Mouse (Mus musculus): Measurements from ENCODE around the gene Zfp212. TPM values are rescaled to one million over a fixed set of nuclear protein-coding genes. Genes with fewer than 3 reads are reported as not detected.

The Zfp212 gene
- polyA plus RNA-seq, 1 experiment from 2014 or later, result 21.0 TPM

DNA sequence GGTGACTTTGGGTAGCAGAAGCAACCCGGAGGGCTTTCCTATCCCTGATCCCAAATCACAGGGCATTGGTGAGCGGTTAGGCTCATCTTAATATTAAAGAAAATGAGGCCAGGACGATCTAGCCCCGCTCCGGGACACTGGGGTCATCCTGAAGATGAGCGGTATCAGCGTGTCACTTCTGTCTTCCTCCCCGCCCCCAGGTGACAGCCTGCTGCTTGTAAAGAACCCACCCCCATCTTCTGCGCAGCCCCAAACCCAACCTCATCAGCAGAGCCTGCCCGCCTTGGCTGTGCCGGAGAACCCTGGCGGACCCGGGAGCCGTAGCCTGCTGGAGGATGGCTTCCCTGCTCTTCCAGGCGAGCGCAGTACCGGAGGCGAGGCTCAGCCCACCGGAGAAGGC, 15.9 kb upstream of the Zfp212 start:
- Histone ChIP-seq H3K4me1 (no peaks in the 10 kb centered on the region), H3K27me3 (peaks cover 15% of the 10 kb centered on the region; the same call in 1 of the 2 replicates), H3K4me2 (no peak overlapping the region), H3K9me3 (replicated peaks) (no peaks in the 10 kb centered on the region), H3K27ac (no peak overlapping the region), H3K4me3 (no peak overlapping the region), H3K9ac (no peak overlapping the region), H3K36me3 (ENCODE audit: poor library complexity, severe bottlenecking) (peaks cover 90% of the 10 kb centered on the region)
- ATAC-seq, result no peak
- WGBS, result 36% methylated on average over 19 of the region's 19 CpGs

DNA sequence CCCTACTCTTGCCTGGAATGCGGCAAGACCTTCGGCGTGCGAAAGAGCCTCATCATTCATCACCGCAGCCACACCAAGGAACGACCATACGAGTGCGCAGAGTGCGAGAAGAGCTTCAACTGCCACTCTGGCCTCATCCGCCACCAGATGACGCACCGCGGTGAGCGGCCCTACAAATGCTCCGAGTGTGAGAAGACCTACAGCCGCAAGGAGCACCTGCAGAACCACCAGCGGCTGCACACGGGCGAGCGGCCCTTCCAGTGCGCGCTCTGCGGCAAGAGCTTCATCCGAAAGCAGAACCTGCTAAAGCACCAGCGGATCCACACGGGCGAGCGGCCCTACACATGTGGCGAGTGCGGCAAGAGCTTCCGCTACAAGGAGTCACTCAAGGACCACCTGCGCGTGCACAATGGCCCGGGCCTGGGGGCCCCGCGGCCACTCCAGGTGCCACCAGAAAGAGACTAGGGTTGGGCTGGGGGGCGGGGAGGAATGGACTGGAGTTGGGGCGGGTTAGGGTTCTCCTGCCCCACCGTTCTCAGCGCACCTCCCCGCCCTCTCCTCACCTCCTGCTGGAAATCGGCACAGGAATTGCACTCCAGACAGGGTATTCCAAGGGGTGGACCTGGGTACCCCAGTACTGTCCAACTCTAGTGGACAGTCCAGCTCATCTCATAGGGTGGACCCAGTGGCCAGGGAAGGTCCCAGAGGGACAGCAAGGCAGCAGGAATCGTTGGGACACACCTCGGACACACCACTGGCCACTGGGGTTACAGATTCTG, 15.2 kb upstream of the Zfp212 start:
- no peak overlapping the region for H3K4me2 ChIP-seq
- no peak for ATAC-seq
- H3K4me1 ChIP-seq, result no peaks in the 10 kb centered on the region
- H3K27ac ChIP-seq, result no peak overlapping the region
- H3K4me3 ChIP-seq, result no peak overlapping the region
- H3K9ac ChIP-seq, result no peak overlapping the region
- 49% methylated on average over 44 of the region's 44 CpGs for WGBS
- H3K9me3 ChIP-seq (replicated peaks), result no peaks in the 10 kb centered on the region
- H3K27me3 ChIP-seq, result peaks cover 15% of the 10 kb centered on the region; the same call in 1 of the 2 replicates
- H3K36me3 ChIP-seq (ENCODE audit: poor library complexity, severe bottlenecking), result peaks cover 84% of the 10 kb centered on the region

DNA sequence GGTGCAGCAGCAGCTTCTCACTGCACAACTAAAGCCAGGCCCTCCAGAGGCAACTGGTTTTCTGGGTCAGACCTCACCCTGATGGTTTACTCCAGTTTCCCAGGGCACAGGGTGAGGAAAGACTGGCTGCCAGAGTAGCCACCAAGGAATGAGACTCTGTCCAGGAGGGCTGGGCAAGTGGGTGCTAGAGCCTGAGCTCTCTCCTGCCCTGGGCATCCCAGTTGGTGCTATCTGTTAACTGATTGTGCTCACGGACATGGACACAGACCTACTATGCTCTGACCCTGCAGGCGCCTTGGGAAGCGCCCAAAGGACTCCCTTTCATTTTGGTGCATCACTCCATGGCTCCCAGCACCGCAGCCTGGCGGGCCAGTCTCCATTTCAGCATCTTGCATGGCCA, 13.9 kb upstream of the Zfp212 start:
- Histone ChIP-seq H3K4me1 (no peaks in the 10 kb centered on the region), H3K27ac (no peak overlapping the region), H3K4me2 (no peak overlapping the region), H3K4me3 (no peak overlapping the region), H3K27me3 (peaks cover 15% of the 10 kb centered on the region; the same call in 1 of the 2 replicates), H3K36me3 (ENCODE audit: poor library complexity, severe bottlenecking) (peaks cover 73% of the 10 kb centered on the region), H3K9me3 (replicated peaks) (no peaks in the 10 kb centered on the region), H3K9ac (no peak overlapping the region)
- 97% methylated on average over 5 of the region's 5 CpGs for WGBS
- ATAC-seq, result no peak

DNA sequence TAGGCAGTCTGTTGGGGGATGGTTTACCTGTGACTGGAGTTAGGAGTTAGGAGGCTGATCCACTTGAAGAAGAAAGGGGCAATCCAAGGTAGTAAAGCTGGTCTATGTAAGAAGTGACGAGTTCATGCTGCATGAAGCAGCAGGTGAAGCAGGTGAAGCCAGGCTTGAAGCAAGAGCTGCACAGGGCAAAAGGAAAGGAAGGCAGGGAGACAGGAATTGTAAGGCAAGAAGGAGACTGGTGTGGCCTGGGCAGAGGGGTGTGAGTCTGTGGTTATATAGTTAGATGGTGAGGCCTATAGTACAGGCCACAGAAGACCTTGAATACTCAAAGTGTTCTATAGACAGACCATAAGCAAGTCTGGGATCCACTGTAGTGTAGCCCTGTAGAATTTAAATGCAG, 11.3 kb upstream of the Zfp212 start:
- 94% methylated on average over 1 of the region's 1 CpGs for WGBS
- no peaks in the 10 kb centered on the region for H3K9me3 ChIP-seq (replicated peaks)
- H3K4me3 ChIP-seq, result no peak overlapping the region
- H3K27me3 ChIP-seq, result 0 out of 2 replicates have a peak, but pooled peaks cover 3% of the 10 kb centered on the region
- H3K27ac ChIP-seq, result no peak overlapping the region
- H3K9ac ChIP-seq, result no peak overlapping the region
- no peak for ATAC-seq
- H3K36me3 ChIP-seq (ENCODE audit: poor library complexity, severe bottlenecking), result peaks cover 46% of the 10 kb centered on the region
- H3K4me2 ChIP-seq, result no peak overlapping the region
- no peaks in the 10 kb centered on the region for H3K4me1 ChIP-seq

DNA sequence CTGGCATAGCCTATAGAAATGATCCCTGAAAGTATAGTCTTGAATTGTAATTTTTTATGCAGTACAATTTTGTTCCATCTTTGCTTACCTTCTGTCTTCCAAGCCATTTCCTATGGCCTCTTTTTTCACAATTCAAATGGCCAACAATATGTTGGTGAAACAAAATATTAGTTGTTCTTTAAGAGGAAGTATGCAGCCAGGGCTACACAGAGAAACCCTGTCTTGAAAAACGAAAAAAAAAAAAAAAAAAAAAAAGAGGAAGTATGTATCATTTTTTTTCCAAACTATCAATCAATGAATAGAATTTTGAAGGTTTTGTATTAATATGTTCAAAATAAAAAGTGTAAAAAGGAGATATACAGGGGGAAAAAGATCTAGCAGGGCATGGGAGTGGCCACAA, 8.6 kb upstream of the Zfp212 start:
- WGBS, result 59% methylated on average over 1 of the region's 1 CpGs
- Histone ChIP-seq H3K9ac (no peak overlapping the region), H3K4me2 (no peak overlapping the region), H3K27ac (no peak overlapping the region), H3K4me1 (no peaks in the 10 kb centered on the region), H3K27me3 (no peaks in the 10 kb centered on the region), H3K4me3 (no peak overlapping the region), H3K36me3 (ENCODE audit: poor library complexity, severe bottlenecking) (peaks cover 19% of the 10 kb centered on the region), H3K9me3 (replicated peaks) (no peaks in the 10 kb centered on the region)
- ATAC-seq, result no peak

DNA sequence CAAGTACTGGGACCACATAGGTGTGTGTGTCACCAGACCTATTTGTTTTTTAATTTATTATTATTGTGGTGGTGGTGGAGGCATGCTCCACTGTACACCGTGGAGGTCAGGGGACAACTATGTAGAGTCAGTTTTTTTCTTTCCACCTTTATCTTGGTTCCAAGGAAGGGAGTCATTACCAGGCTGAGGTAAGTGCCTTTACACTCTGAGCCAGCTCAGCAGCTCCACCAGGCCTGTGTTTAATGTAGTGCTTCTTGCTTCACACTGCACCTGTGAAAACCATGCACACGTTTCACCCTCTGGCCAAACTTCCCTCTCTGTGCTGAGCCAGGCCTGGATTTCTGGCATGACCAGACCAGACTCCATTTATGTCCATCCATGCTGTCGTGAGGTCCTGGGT, 7.3 kb upstream of the Zfp212 start:
- no peak overlapping the region for H3K4me3 ChIP-seq
- H3K36me3 ChIP-seq (ENCODE audit: poor library complexity, severe bottlenecking), result peaks cover 7% of the 10 kb centered on the region; the same call in 1 of the 2 replicates
- H3K27me3 ChIP-seq, result no peaks in the 10 kb centered on the region
- no peaks in the 10 kb centered on the region for H3K4me1 ChIP-seq
- no peak overlapping the region for H3K4me2 ChIP-seq
- WGBS, result 65% methylated on average over 3 of the region's 3 CpGs
- H3K9me3 ChIP-seq (replicated peaks), result no peaks in the 10 kb centered on the region
- no peak overlapping the region for H3K27ac ChIP-seq
- no peak for ATAC-seq
- H3K9ac ChIP-seq, result no peak overlapping the region

DNA sequence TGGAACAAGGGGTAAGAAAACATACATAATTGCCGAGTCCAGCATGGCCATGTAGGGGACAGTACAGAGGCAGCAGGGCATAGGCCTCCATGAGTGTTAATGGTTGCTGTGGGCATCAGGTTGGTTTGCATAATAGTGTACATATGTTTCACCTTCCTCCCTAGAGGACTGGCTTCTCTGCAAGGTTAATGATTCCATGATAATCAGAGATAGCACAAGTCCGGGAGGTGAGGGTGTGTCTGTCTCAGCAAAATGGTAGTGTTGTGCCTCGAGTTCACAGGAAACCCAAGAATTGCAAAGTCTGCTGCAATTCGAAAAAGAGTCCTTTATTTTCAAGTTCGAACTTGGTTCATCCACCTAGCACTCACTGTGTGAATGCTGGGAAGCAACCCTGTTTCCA, 3.2 kb upstream of the Zfp212 start:
- H3K4me2 ChIP-seq, result no peak overlapping the region
- no peak overlapping the region for H3K27ac ChIP-seq
- no peaks in the 10 kb centered on the region for H3K27me3 ChIP-seq
- H3K9ac ChIP-seq, result no peak overlapping the region
- no peak for ATAC-seq
- 84% methylated on average over 5 of the region's 5 CpGs for WGBS
- no peaks in the 10 kb centered on the region for H3K9me3 ChIP-seq (replicated peaks)
- H3K36me3 ChIP-seq (ENCODE audit: poor library complexity, severe bottlenecking), result no peaks in the 10 kb centered on the region
- H3K4me1 ChIP-seq, result peaks cover 15% of the 10 kb centered on the region
- H3K4me3 ChIP-seq, result no peak overlapping the region

DNA sequence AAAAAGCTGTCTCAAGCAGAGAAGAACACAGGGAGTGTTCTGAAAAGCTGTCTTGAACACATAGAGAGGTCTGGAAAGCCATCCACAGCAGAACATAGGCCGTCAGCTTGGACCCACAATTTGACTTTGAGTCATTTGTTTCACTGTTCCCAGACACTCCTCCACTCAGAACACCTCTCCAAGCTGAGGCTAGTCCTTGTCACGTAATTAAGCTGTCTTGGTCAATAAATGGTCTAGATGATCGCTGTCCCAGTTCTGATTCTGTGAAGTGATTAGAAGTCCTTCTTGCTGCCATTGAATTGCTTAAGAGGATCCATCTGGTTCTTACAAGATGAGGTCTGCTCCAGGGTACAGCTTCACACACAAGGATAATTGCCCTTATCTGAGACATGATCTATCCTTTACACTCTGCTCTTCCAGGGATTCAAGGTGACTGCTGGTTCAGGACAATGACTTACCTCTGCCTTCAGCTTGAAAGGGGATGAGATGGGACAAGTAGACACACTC, 1.5 kb upstream of the Zfp212 start:
- ATAC-seq, result no peak
- Histone ChIP-seq H3K4me2 (no peak overlapping the region), H3K9ac (no peak overlapping the region), H3K4me1 (peaks cover 19% of the 10 kb centered on the region), H3K36me3 (ENCODE audit: poor library complexity, severe bottlenecking) (no peaks in the 10 kb centered on the region), H3K27ac (no peak overlapping the region), H3K4me3 (no peak overlapping the region), H3K9me3 (replicated peaks) (no peaks in the 10 kb centered on the region), H3K27me3 (no peaks in the 10 kb centered on the region)
- 80% methylated on average over 3 of the region's 3 CpGs for WGBS

DNA sequence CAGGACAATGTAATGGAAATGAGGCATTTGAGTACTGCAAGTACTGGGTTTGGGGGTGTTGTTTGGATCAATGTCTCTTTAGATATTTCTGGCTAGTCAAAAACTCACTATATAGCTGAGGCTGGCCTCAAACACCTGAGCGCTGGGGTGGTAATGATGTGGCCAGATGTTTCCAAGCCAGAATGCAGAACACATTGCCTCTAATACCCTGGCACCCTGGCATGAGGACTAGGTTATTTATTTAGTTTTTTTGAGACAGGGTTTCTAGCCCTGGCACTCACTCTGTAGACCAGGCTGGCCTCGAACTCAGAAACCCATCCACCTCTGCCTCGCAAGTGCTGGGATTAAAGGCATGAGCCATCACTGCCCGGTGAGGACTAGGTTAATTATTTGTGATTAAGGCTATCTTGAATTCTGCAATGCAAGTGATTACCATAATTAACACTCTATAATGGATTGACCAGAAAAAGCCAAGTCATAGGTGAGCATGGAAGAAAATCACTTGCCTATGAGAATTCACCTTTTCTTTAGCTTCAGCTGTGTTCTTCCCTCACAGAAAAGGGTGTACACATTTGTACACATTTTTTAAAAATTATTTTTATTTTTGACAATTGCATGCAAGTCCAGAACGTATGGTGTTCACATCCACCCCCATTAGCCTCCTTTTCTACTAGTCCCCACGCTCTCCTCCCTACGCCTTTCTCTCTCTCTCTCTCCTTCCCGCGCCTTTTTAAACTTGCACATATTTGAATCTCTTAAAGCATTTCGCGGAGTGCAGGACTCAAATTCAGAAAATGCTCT, 430 bp upstream of the Zfp212 start:
- peak; percentile 11; the same call in 1 of the 2 replicates for ATAC-seq

DNA sequence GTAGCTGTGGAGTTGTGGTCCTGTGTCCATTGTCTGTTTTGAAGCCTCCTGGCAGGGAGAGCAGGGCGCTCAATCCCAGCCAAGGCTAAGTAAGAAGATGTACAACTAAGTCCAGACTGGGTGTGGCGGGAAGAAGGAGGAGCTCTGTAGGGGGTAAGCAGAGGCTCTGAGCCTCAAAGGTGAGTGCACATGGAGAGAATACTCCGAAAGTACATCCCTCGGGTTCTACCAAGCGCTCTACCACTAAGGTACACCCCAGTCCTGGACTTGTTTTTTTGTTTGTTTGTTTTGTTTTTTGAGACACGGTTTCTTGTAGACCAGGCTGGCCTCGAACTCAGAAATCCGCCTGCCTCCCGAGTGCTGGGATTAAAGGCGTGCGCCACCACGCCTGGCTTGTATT, 22.2 kb downstream of the Zfp212 start:
- no peak for ATAC-seq

More for the DNA sequence above, 430 bp upstream of the Zfp212 start:
- Histone ChIP-seq H3K4me3 (peak overlapping the region; percentile 83), H3K36me3 (ENCODE audit: poor library complexity, severe bottlenecking) (no peaks in the 10 kb centered on the region), H3K27me3 (no peaks in the 10 kb centered on the region), H3K9ac (peak overlapping the region; percentile 86; the same call in 1 of the 2 replicates), H3K4me1 (peaks cover 19% of the 10 kb centered on the region), H3K27ac (peak overlapping the region; percentile 97), H3K9me3 (replicated peaks) (no peaks in the 10 kb centered on the region), H3K4me2 (peak overlapping the region; percentile 79)
- 24% methylated on average over 11 of the region's 11 CpGs for WGBS

DNA sequence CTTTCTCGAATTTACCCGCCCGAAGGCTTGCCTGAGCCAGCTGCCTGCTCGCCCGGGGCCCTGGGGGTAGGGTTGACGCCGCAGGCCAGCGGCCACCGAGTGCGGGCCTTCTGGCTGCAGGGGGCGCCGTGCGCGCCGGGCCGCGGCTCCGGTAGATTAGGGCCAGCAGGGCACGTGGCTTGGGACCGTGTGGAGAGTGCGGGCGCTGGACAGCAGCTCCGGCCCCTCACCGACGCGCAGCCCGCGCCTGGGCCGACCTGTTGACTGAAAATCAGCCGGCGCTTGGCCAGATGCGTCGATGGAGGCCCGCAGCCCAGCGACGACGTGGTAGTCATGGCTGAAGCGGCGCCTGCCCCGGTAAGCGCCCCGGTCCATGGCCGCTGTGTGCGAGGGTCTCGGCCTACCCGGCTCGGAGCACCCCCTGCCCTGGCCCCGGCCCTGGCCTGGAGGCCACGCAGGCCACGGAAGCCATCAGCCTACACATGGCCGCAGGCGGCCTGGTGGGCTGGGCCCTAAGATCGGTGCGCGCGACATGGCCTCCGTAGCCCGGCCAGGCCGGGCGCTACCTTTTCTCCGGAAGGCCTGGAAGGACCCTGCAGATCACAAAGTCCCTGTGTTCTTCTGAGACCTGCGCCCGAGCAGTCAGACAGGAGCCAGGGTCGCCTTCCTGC, 22.9 kb downstream of the Zfp212 start:
- peak overlapping the region; percentile 46 for H3K4me3 ChIP-seq
- H3K27me3 ChIP-seq, result peaks cover 2% of the 10 kb centered on the region; the same call in 1 of the 2 replicates
- peak overlapping the region; percentile 73 for H3K9ac ChIP-seq
- 10% methylated on average over 63 of the region's 64 CpGs for WGBS
- H3K36me3 ChIP-seq (ENCODE audit: poor library complexity, severe bottlenecking), result peaks cover 10% of the 10 kb centered on the region
- peak; percentile 82 for ATAC-seq
- H3K4me2 ChIP-seq, result peak overlapping the region; percentile 79
- H3K27ac ChIP-seq, result no peak overlapping the region
- H3K9me3 ChIP-seq (replicated peaks), result no peaks in the 10 kb centered on the region; the same call in 1 of the 2 replicates
- peaks cover 10% of the 10 kb centered on the region for H3K4me1 ChIP-seq

More for the DNA sequence above, 22.2 kb downstream of the Zfp212 start:
- H3K9ac ChIP-seq, result peak overlapping the region; percentile 73; the same call in 1 of the 2 replicates
- peaks cover 2% of the 10 kb centered on the region; the same call in 1 of the 2 replicates for H3K27me3 ChIP-seq
- peaks cover 10% of the 10 kb centered on the region for H3K36me3 ChIP-seq (ENCODE audit: poor library complexity, severe bottlenecking)
- no peak overlapping the region for H3K27ac ChIP-seq
- H3K4me2 ChIP-seq, result peak overlapping the region; percentile 79
- H3K4me1 ChIP-seq, result peaks cover 10% of the 10 kb centered on the region
- no peaks in the 10 kb centered on the region; the same call in 1 of the 2 replicates for H3K9me3 ChIP-seq (replicated peaks)
- 54% methylated on average over 12 of the region's 12 CpGs for WGBS
- H3K4me3 ChIP-seq, result peak overlapping the region; percentile 46

Data from forebrain, embryonic 13.5 days (tissue).